Mouse (Mus musculus) frontal cortex, adult (tissue): ENCODE data around the gene Gosr2.
A peak's percentile ranks its signal among the peaks of the same experiment; 100 is the strongest.

ENCODE experiments used
- ATAC-seq: cut with Nextera tagmentation; 2 replicates; pipeline ENCODE4 v1.9.2; 2017; ENCODE audit warnings: mild to moderate bottlenecking, moderate library complexity, mixed read lengths; ENCODE audit not compliant: low TSS enrichment

Gosr2 gene

GRCm38 (mm10) chr11:103691036-103691435, 6.7 kb downstream of the Gosr2 start:
- ATAC-seq = no peak

GRCm38 (mm10) chr11:103688980-103689378, 8.7 kb downstream of the Gosr2 start:
- ATAC-seq = no peak

- no peak for ATAC-seq
These were observed 9.3 kb downstream of the Gosr2 start for GRCm38 (mm10) chr11:103688271-103688979.

- no peak for ATAC-seq
These were observed 11.0 kb downstream of the Gosr2 start for GRCm38 (mm10) chr11:103686706-103687105.

GRCm38 (mm10) chr11:103685261-103685736, 12.4 kb downstream of the Gosr2 start:
- ATAC-seq = peak; percentile 81; the same call in 1 of the 2 replicates

- ATAC-seq = no peak
These were observed 13.9 kb downstream of the Gosr2 start for GRCm38 (mm10) chr11:103683667-103684334.

GRCm38 (mm10) chr11:103677042-103677441, 20.7 kb downstream of the Gosr2 start:
- ATAC-seq = peak; percentile 66; the same call in 1 of the 2 replicates

GRCm38 (mm10) chr11:103675556-103675955, 22.1 kb downstream of the Gosr2 start:
- peak; percentile 80 for ATAC-seq

- ATAC-seq = no peak
These were observed 30.7 kb downstream of the Gosr2 start for GRCm38 (mm10) chr11:103666907-103667426.

GRCm38 (mm10) chr11:103666181-103666906, 31.4 kb downstream of the Gosr2 start:
- ATAC-seq = peak; percentile 80

- peak; percentile 32; the same call in 1 of the 2 replicates for ATAC-seq
These were observed 32.0 kb downstream of the Gosr2 start for GRCm38 (mm10) chr11:103665695-103666094.

GRCm38 (mm10) chr11:103663119-103663518, 34.6 kb downstream of the Gosr2 start:
- no peak for ATAC-seq

GRCm38 (mm10) chr11:103662546-103662945, 35.2 kb downstream of the Gosr2 start:
- ATAC-seq = peak; percentile 50

GRCm38 (mm10) chr11:103661863-103662262, 35.8 kb downstream of the Gosr2 start:
- ATAC-seq = no peak

GRCm38 (mm10) chr11:103658189-103658588, 39.5 kb downstream of the Gosr2 start:
- no peak for ATAC-seq

GRCm38 (mm10) chr11:103656520-103656919, 41.2 kb downstream of the Gosr2 start:
- ATAC-seq = no peak

GRCm38 (mm10) chr11:103653359-103653965, 44.2 kb downstream of the Gosr2 start:
- peak; percentile 35 for ATAC-seq

GRCm38 (mm10) chr11:103651426-103651825, 46.3 kb downstream of the Gosr2 start:
- peak; percentile 28 for ATAC-seq

- ATAC-seq = peak; percentile 11; the same call in 1 of the 2 replicates
These were observed 47.7 kb downstream of the Gosr2 start for GRCm38 (mm10) chr11:103649983-103650493.

- peak; percentile 45; the same call in 1 of the 2 replicates for ATAC-seq
These were observed 48.3 kb downstream of the Gosr2 start, which contains the start of gene Rprml for GRCm38 (mm10) chr11:103649301-103649982. Gene Rprml (plus strand): TSS chr11:103649570.

GRCm38 (mm10) chr11:103648656-103649055, 49.0 kb downstream of the Gosr2 start:
- ATAC-seq = no peak
